Mouse (Mus musculus): ENCODE data around the gene Magi2. TPM values are rescaled to one million over a fixed set of nuclear protein-coding genes. Genes with fewer than 3 reads are reported as not detected.

Gene Magi2
- total RNA-seq, 2 experiments from 2014 or later = 0.51 TPM; not detected in 1

GRCm38 (mm10) chr5:20285080-20285840 is 1058.4 kb downstream of the Magi2 start:
- ATAC-seq (replicated peaks; ENCODE audit: low FRiP score, poor library complexity, severe bottlenecking) = no peak

DNA sequence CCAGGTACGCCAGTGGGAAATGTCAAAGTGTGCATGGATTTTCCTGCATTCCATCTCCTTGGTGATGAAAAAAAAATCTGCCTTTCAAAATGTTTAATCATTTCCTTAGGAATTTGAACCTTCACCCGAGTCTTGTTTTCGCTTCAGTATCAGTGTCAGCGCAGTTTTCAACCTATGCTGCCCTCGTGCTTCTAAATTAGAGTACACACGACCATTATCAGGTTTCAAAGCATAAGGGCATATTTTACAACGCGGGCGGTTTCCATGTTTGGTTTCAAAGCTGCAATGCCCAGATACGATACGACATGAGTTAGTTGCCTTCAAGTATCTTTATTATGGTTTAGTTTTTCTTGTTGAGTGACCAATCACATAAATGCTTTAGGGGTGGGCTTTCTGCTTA is 1067.7 kb downstream of the Magi2 start:
- ATAC-seq (replicated peaks; ENCODE audit: low FRiP score, poor library complexity, severe bottlenecking) = no peak

GRCm38 (mm10) chr5:20299816-20300215 is 1073.0 kb downstream of the Magi2 start:
- ATAC-seq (replicated peaks; ENCODE audit: low FRiP score, poor library complexity, severe bottlenecking) = no peak

- ATAC-seq (replicated peaks; ENCODE audit: low FRiP score, poor library complexity, severe bottlenecking) = no peak
These were observed 1076.5 kb downstream of the Magi2 start for GRCm38 (mm10) chr5:20303056-20303965.

DNA sequence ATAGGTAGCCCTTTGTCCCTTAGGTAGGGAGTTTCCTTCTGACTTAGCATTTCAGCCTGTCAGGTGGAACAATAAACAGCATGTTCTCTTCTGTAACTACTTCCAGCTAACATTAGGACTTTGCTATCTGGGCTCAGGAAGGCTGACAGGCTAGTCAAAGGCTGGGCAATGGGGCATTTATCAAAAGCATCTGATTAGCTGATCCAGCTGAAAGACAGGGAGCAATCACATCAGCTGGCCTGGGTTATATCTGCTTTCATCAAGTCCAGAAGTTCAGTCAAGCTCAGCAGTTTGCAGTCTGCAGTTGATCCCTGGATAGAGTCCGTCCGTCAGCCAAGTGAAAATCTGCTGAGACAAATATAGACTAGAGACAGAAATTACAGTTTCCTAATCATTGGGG is 1094.1 kb downstream of the Magi2 start:
- ATAC-seq (replicated peaks; ENCODE audit: low FRiP score, poor library complexity, severe bottlenecking) = no peak

DNA sequence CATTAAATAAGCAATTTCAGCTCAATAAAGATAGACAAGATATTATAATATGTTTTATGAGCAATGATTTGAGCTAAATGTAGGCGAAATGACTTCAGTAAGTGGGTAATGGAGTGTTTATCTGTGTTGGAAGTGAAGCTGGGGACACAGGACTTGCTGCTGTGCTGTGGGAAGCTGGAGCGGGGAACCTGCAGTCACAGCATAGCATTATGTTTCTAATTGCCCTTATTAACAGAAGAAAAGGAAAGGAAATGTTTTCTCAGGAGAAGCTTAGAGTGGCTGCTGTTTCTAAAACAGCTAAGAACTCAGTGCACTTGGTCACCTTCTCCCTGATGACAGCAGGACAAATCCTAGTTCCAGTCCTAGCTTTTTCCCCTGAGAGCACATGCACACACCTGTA is 1098.5 kb downstream of the Magi2 start:
- no peak for ATAC-seq (replicated peaks; ENCODE audit: low FRiP score, poor library complexity, severe bottlenecking)

DNA sequence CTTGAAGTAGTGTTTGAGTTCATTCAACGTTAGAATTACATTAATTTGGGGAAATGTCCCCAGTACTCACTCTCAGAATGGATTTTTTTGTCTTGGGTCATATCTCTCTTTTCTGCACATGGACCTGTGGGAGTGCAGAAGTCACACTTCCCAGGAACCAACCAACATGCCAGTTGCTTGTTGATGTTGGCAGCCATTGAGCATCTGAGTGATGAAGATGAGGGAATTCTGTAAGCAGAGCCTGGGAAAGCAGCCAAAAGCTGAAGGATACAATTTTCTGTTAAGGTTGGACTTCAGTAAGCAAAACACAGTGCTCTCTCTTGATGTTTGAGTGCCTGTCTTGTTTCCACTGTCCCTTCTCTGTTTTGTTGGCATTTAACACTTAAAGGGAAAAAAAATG is 1102.1 kb downstream of the Magi2 start:
- ATAC-seq (replicated peaks; ENCODE audit: low FRiP score, poor library complexity, severe bottlenecking) = no peak

- ATAC-seq (replicated peaks; ENCODE audit: low FRiP score, poor library complexity, severe bottlenecking) = no peak
These were observed 1103.2 kb downstream of the Magi2 start for GRCm38 (mm10) chr5:20330025-20330424.

GRCm38 (mm10) chr5:20332574-20332973 is 1105.7 kb downstream of the Magi2 start:
- no peak for ATAC-seq (replicated peaks; ENCODE audit: low FRiP score, poor library complexity, severe bottlenecking)

DNA sequence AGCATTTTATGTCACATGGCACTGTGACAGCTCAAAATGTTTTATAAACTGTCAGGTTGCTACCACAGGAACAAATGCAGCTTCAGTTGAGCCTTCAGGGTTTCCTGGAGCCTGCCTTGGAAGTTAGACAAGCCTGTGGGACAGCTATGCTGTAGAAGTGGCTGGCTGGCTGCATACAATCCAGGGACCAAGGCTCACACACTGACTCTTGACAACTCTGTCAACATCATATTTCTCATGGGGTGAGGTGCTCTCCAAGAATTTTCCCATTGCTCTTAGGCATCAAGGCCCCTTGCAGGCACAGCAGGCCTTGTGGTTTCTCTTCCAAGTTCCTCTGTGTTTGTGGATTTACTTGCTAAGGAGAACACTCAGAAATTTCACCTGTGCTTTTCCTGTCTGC is 1107.7 kb downstream of the Magi2 start:
- no peak for ATAC-seq (replicated peaks; ENCODE audit: low FRiP score, poor library complexity, severe bottlenecking)

GRCm38 (mm10) chr5:20352941-20353340 is 1126.1 kb downstream of the Magi2 start:
- ATAC-seq (replicated peaks; ENCODE audit: low FRiP score, poor library complexity, severe bottlenecking) = no peak

DNA sequence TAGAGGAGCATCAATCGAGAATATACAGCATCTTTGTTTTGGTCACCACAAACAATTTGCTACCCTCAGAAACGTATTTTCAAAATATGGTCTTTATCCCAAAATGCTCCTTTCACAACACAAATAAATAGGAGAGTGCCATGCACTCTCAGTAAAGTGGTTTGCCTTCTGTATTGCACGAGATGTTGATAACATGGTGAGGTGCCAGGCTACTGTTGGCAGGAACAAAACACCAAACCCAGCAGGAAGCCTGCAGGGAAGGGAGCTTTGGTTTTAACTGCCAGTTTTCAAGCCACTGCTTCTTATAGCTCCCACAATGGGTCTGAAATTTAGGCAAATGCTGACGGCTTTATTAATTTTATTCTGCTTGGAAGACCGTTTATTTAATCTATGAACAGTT is 1131.6 kb downstream of the Magi2 start:
- ATAC-seq (replicated peaks; ENCODE audit: low FRiP score, poor library complexity, severe bottlenecking) = no peak

DNA sequence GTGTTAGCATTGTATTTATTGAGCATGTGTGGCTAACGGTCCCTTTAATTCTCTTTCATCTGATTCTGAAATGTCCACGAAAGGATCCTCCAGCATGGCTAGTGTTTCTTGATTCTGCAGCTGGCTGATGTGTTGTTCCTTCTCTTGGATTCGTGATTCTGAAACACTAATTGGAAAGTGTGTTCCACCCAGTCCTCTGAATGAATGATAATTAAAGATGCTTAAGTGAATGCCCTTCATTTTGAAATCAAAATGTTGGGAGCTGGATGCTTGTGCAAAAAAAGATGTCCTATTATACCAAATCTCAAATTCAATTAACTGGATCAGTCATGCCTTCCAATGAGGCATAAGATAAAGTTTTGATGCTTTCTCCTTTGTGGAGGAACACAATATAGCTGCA is 1132.2 kb downstream of the Magi2 start:
- ATAC-seq (replicated peaks; ENCODE audit: low FRiP score, poor library complexity, severe bottlenecking) = no peak

DNA sequence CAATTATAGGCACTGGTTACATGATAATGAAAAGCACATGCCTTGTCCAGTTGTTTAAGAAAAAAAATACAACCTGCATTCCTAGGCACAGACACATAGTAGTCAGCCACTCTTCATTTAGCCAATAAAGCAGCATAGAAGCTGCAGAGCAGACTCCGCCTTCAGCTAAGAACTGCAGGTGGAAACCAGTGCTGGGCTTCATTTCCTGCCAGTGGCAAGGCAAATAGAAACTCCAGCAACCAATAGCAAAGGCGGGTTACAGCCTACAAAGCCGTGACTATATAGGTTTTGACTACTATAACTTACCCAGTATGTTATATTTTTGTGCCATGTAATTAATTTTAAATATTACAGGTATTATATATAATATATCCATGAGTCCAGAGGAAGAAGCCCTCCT is 1135.3 kb downstream of the Magi2 start:
- no peak for ATAC-seq (replicated peaks; ENCODE audit: low FRiP score, poor library complexity, severe bottlenecking)

DNA sequence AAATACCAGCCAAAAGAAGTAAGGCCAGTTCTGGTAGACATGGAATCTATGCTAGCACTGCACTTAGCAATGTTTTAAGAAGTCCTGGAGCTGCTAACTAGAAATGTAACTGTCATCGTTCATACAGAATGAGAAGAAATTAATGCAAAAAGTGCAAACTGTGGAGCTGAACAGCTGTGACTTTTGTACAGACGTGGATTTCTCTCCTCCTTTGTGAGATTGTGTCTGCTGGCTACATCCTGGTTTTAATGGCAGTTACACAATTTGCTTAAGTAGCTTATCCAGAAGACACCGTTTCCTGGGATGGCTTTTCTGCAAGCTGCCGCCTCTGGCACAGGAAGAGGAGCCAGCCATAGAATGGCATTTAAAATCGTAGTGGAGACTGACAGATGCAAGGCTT is 1136.4 kb downstream of the Magi2 start:
- ATAC-seq (replicated peaks; ENCODE audit: low FRiP score, poor library complexity, severe bottlenecking) = no peak

DNA sequence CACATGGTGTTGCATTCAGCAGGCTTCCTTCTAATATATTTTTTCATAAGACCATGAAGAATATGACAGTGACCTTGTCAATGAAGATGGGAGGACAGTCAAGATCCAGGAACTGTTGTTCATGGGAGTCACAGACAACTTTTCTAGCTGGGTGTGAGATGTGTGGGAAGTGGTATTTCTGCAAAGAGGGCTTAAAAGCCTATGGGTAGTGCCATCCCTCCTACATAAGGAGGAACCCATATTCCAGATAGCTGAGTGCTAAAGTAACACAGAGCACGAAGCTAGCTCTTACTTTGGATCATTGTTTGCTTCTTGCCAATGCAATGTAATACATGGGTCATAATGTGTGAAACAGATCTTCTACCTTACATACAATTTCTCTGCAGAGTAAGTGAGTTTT is 1146.8 kb downstream of the Magi2 start:
- no peak for ATAC-seq (replicated peaks; ENCODE audit: low FRiP score, poor library complexity, severe bottlenecking)

- no peak for ATAC-seq (replicated peaks; ENCODE audit: low FRiP score, poor library complexity, severe bottlenecking)
These were observed 1151.4 kb downstream of the Magi2 start for GRCm38 (mm10) chr5:20378071-20378800.

- no peak for ATAC-seq (replicated peaks; ENCODE audit: low FRiP score, poor library complexity, severe bottlenecking)
These were observed 1177.7 kb downstream of the Magi2 start for GRCm38 (mm10) chr5:20404533-20404932.

DNA sequence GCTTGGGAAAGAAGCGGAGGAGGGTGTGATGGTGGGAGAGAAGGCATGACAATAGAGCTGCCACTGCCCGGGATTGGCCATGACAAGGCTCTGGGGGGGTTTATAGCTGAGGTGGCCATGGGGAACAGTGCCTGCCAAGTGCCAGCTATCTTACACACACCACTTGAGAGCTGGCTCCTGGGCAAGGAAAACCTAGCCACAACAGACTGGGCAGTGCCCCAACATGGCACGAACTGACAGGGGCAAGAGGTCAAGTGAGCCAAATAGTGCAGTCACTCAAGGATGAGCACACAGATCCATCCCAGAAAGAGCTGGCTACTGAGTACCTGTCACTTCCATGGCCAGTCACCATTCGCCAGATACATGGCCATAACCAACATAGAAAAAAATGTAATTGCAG is 1179.8 kb downstream of the Magi2 start:
- no peak for ATAC-seq (replicated peaks; ENCODE audit: low FRiP score, poor library complexity, severe bottlenecking)

DNA sequence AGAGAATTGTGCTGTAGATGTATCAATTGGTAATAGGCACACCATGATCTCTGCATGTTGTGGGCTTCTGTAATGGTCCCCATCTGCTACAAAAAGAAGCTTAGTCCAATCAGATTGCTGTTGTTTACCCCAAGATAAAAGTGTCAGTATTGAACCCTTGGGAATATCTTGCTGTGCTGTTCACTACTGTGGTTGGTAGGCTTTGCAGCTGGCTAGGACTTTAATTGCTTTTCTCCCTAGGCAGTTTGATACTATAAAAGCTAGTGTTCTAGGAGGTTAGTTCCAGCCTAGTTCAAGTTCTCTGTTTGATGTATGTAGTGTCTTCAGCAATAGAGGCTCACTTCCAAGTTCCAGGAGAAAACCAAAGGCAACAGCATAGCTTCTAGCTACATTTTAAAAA is 1188.5 kb downstream of the Magi2 start:
- ATAC-seq (replicated peaks; ENCODE audit: low FRiP score, poor library complexity, severe bottlenecking) = no peak

Data from erythroblast, adult 5-6 weeks (primary cell).